Mouse (Mus musculus) midbrain, embryonic 14.5 days (tissue): ENCODE results near the gene Gpn3. TPM values are rescaled to one million over a fixed set of nuclear protein-coding genes. Genes with fewer than 3 reads are reported as not detected.

Source experiments
- ATAC-seq: fragments of 200-750 bp; cut with Nextera tagmentation; 2 replicates; pipeline ENCODE4 v1.8.0; 2017; ENCODE audit warnings: moderate number of reproducible peaks, moderate library complexity; ENCODE audit not compliant: low FRiP score, low TSS enrichment
- DNase-seq: peaks from one replicate; pipeline ENCODE4 v3.0.0-alpha.2; 2015
- H3K27ac ChIP-seq: fragments of 300-500 bp; sonication (generic); replicated peaks from 2 replicates; pipeline ENCODE4 v1.5.1; 2014; ENCODE audit warnings: mild to moderate bottlenecking, low read depth, low read length, moderate library complexity
- H3K27me3 ChIP-seq: fragments of 300-500 bp; sonication (generic); 2 replicates; pipeline ENCODE4 v1.6.1; 2014; ENCODE audit warnings: low read length, control low read depth, mixed read lengths; ENCODE audit not compliant: control insufficient read depth, insufficient read depth
- H3K36me3 ChIP-seq: fragments of 300-500 bp; sonication (generic); 2 replicates; pipeline ENCODE4 v1.6.1; 2014; ENCODE audit warnings: low read length, control low read depth; ENCODE audit not compliant: control insufficient read depth, insufficient read depth
- H3K4me1 ChIP-seq: fragments of 300-500 bp; sonication (generic); 2 replicates; pipeline ENCODE4 v1.6.1; 2014; ENCODE audit warnings: mild to moderate bottlenecking, antibody characterized with exemption, low read length, control low read depth; ENCODE audit not compliant: control insufficient read depth, insufficient read depth
- H3K4me2 ChIP-seq: fragments of 300-500 bp; sonication (generic); 2 replicates; pipeline ENCODE4 v1.6.1; 2014; ENCODE audit warnings: mild to moderate bottlenecking, low read length, moderate library complexity
- H3K4me3 ChIP-seq: fragments of 300-500 bp; sonication (generic); replicated peaks from 2 replicates; pipeline ENCODE4 v1.5.1; 2014; ENCODE audit warnings: low read depth, low read length
- H3K9ac ChIP-seq: fragments of 300-500 bp; sonication (generic); replicated peaks from 2 replicates; pipeline ENCODE4 v1.6.1; 2014; ENCODE audit warnings: mild to moderate bottlenecking, low read length, moderate library complexity
- H3K9me3 ChIP-seq: fragments of 300-500 bp; sonication (generic); 2 replicates; pipeline ENCODE4 v1.6.1; 2016; ENCODE audit warnings: low read length, control low read depth, mixed read lengths; ENCODE audit not compliant: control insufficient read depth
- WGBS: fragments of 180-500 bp; shearing (Covaris S2); extraction: QIAGEN DNeasy Blood & Tissue Kit; methylation state at CpG from one replicate; pipeline ENCODE4 v1.1.7; 2014; 5-methylcytosine and 5-hydroxymethylcytosine counted together
- polyA plus RNA-seq: library from polyadenylated mRNA; unstranded; fragments of >200 nt; fragmentation: Nextera tagmentation; extraction: Ambion mirVana; gene quantifications from 2 replicates; pipeline ENCODE4 v1.2.1, GENCODE M21; 2014

Gpn3 gene
- polyA plus RNA-seq, 1 experiment from 2014 or later: 43.9 TPM

DNA sequence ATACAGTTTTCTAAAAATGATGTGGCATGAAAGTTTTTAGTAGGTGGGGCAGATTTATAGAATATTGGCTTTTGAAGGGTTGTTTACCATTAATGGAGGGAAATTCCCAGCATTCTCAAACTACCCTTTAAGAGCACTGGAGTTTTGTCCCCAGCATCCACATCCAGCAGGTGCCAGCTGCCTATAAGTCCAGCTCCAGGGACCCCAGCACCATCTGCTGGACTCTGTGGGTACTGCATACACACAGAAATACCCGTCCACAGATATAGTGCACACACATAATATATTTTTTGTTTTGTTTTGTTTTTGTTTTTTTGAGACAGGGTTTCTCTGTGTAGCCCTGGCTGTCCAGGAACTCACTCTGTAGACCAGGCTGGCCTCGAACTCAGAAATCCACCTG is 22.2 kb downstream of the Gpn3 start:
- Histone ChIP-seq H3K9me3 (no peaks in the 10 kb centered on the region), H3K36me3 (peaks cover 23% of the 10 kb centered on the region), H3K4me2 (no peak overlapping the region), H3K27ac (no peak overlapping the region), H3K4me3 (no peak overlapping the region), H3K4me1 (peaks cover 6% of the 10 kb centered on the region; the same call in 1 of the 2 replicates), H3K27me3 (no peaks in the 10 kb centered on the region), H3K9ac (no peak overlapping the region)
- ATAC-seq (no peak; the same call in 1 of the 2 replicates), DNase-seq (peak; percentile 82)
- 48% methylated on average over 2 of the region's 2 CpGs for WGBS

DNA sequence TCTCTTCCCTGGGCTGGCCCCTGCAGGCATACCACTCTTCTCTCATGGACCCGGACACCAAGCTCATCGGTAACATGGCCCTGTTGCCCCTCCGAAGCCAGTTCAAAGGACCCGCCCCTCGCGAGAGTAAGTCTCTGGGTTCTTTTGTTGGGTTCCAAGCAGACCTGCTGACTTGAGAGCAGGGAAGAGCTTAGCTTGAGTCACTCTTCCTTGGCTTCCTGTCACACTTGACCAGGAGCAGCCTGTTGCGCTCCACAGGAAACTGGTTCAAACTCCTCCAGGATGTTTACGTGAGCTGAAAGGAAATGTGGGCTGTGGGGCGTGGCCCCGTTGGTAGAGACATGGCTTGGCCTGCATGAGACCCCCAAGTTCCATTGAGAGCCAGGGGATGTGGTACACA is 25.1 kb downstream of the Gpn3 start:
- Histone ChIP-seq H3K27me3 (no peaks in the 10 kb centered on the region), H3K4me2 (no peak overlapping the region), H3K4me3 (no peak overlapping the region), H3K27ac (no peak overlapping the region), H3K9me3 (no peaks in the 10 kb centered on the region), H3K36me3 (peaks cover 46% of the 10 kb centered on the region), H3K4me1 (peaks cover 6% of the 10 kb centered on the region; the same call in 1 of the 2 replicates), H3K9ac (no peak overlapping the region)
- DNase-seq (no peak), ATAC-seq (no peak)
- 90% methylated on average over 10 of the region's 10 CpGs for WGBS

DNA sequence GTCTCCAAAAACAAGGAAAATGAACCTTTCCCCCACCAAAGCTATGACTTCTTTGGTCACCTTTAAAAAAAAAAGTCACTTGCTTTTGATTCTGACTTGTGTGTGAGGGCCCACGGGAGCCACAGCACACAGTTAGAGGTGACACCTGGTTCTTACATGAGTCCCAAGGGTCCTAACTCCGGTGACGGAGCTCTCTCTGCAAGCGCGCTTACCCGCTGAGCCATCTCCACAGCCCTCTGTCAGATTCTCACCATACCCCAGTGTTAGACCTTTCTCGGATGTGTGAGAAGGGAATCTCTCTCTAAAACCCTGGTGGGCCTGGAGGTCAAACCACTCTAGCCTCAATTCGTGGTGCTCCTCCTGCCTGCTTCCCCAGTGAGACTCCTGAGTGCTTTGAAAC is 25.8 kb downstream of the Gpn3 start:
- Histone ChIP-seq H3K9me3 (no peaks in the 10 kb centered on the region), H3K4me1 (peaks cover 4% of the 10 kb centered on the region; the same call in 1 of the 2 replicates), H3K9ac (no peak overlapping the region), H3K4me3 (no peak overlapping the region), H3K27me3 (no peaks in the 10 kb centered on the region), H3K36me3 (peaks cover 53% of the 10 kb centered on the region), H3K4me2 (no peak overlapping the region), H3K27ac (no peak overlapping the region)
- DNase-seq (no peak), ATAC-seq (no peak)
- WGBS: 94% methylated on average over 8 of the region's 8 CpGs

DNA sequence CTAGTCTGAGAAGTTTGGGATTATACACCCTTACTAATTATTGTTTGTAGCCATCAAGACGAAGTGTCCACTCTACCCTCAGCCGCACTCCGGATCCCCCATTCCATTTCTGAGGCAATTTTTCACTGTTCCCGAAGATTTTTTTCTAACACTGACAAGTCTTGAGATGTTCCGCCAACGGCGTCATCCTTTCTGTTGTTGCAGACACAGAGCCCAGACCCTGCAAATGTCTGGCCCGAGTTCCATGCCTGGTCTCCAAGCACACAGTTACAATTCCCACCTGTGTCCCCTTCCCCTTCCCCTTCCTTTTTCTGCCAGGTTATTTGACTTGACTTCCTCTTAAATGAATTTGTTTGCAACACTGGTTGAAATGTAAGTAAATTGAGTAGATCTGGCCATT is 28.2 kb downstream of the Gpn3 start:
- DNase-seq: no peak
- H3K4me1 ChIP-seq: no peaks in the 10 kb centered on the region
- no peak overlapping the region for H3K4me3 ChIP-seq
- H3K9me3 ChIP-seq: no peaks in the 10 kb centered on the region
- H3K4me2 ChIP-seq: no peak overlapping the region
- ATAC-seq: no peak
- 95% methylated on average over 8 of the region's 8 CpGs for WGBS
- H3K27ac ChIP-seq: no peak overlapping the region
- H3K9ac ChIP-seq: no peak overlapping the region
- H3K36me3 ChIP-seq: peaks cover 77% of the 10 kb centered on the region
- no peaks in the 10 kb centered on the region for H3K27me3 ChIP-seq

DNA sequence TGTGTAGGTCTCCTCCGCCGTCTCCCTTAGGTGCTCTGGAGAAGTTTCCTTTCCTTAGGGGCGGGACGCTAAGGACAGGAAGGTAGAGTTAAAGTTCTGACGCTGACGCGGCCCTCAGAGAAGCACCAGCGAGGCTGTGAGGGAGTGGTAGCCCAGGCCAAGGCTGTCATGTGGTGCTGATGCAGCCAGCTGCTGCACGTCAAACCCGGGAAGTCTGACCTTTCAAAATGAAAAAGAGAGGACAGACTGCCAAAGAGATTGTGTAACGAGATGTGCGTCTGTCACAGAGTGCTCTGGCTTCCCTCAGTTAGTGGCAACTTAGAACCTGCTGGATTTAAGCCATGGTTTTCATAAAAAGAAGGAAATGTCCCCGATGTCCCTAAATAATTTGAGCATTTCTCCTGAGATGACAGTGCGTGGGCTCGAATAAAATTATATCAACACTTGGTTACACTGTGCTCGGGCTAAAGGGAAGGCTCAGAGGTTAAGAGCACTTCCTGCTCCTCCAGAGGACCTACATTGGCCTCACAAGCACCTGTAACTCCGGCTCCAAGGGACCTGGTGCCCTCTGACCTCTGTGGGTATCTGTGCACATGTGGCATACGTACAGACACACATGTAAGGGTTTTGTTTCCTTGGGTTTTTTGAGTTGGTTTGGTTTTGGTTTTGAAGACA is 29.1 kb downstream of the Gpn3 start:
- Histone ChIP-seq H3K4me2 (no peak overlapping the region), H3K27ac (no peak overlapping the region), H3K9me3 (no peaks in the 10 kb centered on the region), H3K27me3 (no peaks in the 10 kb centered on the region), H3K36me3 (peaks cover 86% of the 10 kb centered on the region), H3K4me1 (no peaks in the 10 kb centered on the region), H3K9ac (no peak overlapping the region), H3K4me3 (no peak overlapping the region)
- WGBS: 88% methylated on average over 18 of the region's 18 CpGs
- DNase-seq (no peak), ATAC-seq (no peak)

DNA sequence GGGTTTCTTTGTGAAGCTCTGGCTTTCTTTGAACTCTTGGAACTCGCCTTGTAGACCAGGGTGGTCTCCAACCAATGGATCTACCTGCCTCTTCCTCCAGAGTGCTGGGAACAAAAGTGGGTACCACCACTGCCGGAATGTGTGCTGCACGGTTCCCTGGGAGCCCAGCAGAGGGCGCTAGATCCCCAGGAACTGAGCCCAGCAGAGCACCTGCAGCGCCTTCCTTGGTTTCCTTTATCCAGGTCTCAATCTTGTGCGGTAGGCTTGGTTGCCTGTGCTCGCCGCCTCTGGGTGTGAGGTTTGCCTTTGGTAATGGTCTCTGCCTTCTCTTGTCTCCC is 29.6 kb downstream of the Gpn3 start:
- ATAC-seq: no peak
- H3K4me3 ChIP-seq: no peak overlapping the region
- H3K27me3 ChIP-seq: no peaks in the 10 kb centered on the region
- H3K36me3 ChIP-seq: peaks cover 91% of the 10 kb centered on the region
- no peak overlapping the region for H3K9ac ChIP-seq
- H3K4me1 ChIP-seq: no peaks in the 10 kb centered on the region
- H3K9me3 ChIP-seq: no peaks in the 10 kb centered on the region
- H3K4me2 ChIP-seq: no peak overlapping the region
- H3K27ac ChIP-seq: no peak overlapping the region
- peak; percentile 79 for DNase-seq
- 15% methylated on average over 8 of the region's 8 CpGs for whole genome bisulfite sequencing

DNA sequence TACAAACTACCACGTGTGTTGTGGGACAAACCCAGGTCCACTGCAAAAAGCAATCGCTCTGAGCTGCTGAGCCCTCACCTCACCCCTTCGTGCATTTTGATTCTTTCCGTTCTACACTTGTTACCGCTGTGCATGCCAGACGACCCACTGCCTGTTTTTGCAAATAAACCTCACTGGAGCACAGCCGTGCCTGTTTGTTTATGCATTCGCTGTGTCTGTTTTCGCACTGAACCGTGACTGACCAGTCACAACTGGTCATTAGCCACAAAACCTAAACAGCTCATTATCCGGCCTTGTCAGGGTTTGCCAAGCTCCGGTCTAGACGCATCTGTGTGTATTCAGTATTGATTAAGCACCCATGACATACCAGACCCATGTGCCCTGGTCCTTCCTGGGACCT is 30.5 kb downstream of the Gpn3 start:
- H3K4me2 ChIP-seq: no peak overlapping the region
- 82% methylated on average over 13 of the region's 13 CpGs for WGBS
- H3K4me3 ChIP-seq: no peak overlapping the region
- H3K9me3 ChIP-seq: no peaks in the 10 kb centered on the region
- DNase-seq (no peak), ATAC-seq (no peak)
- H3K4me1 ChIP-seq: no peaks in the 10 kb centered on the region
- no peaks in the 10 kb centered on the region for H3K27me3 ChIP-seq
- H3K27ac ChIP-seq: no peak overlapping the region
- H3K36me3 ChIP-seq: peaks cover 92% of the 10 kb centered on the region
- H3K9ac ChIP-seq: no peak overlapping the region

DNA sequence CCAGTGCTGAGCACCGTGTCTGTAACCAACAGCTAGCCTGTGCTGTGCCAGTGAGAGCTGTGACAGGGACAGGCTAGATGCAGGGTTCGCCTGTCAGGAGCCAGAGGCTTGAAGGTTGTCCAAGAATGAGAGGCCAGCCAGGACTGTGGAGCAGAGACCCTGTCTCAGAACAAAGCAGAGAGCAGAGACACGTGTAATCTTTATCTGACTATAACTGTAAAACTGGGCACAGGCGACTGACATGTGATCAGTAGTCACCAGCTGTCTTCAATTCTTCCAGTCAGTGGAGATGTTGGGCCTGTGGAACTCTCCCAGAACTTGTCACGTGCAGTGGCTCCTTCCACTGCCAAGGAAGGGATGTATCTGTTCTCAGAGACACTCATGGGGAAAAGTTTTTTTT is 31.1 kb downstream of the Gpn3 start:
- Histone ChIP-seq H3K9me3 (no peaks in the 10 kb centered on the region), H3K4me3 (no peak overlapping the region), H3K9ac (no peak overlapping the region), H3K4me1 (no peaks in the 10 kb centered on the region), H3K36me3 (peaks cover 90% of the 10 kb centered on the region), H3K27me3 (no peaks in the 10 kb centered on the region), H3K4me2 (no peak overlapping the region), H3K27ac (no peak overlapping the region)
- WGBS: 92% methylated on average over 5 of the region's 5 CpGs
- ATAC-seq: no peak
- DNase-seq: no peak

DNA sequence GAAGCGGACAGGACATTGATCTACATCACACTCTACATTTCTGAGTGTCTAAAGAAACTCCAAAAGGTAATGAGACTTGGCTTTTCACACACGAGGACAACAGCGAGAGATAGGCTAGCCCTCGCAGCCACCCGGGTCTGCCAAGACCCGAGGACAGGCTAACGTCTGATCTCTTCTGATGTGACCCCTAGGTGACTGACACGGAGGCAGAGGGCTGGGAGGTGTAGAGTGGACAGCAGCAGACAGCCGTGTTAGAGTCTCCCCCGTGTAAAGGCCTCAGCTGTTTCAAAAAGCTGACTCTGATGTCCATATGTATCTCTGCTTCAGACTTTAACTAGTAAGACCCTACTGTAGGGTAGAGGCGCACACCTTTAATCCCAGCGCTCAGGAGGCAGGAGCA is 31.7 kb downstream of the Gpn3 start:
- H3K27me3 ChIP-seq: no peaks in the 10 kb centered on the region
- no peaks in the 10 kb centered on the region for H3K4me1 ChIP-seq
- peaks cover 86% of the 10 kb centered on the region for H3K36me3 ChIP-seq
- H3K9me3 ChIP-seq: no peaks in the 10 kb centered on the region
- H3K4me2 ChIP-seq: no peak overlapping the region
- H3K9ac ChIP-seq: no peak overlapping the region
- ATAC-seq: no peak
- no peak overlapping the region for H3K27ac ChIP-seq
- 97% methylated on average over 12 of the region's 12 CpGs for WGBS
- no peak for DNase-seq
- H3K4me3 ChIP-seq: no peak overlapping the region
